Mouse (Mus musculus) gastrocnemius, adult 2 months (tissue): Measurements from ENCODE around the gene Plxna4. TPM values are rescaled to one million over a fixed set of nuclear protein-coding genes. Genes with fewer than 3 reads are reported as not detected.
A peak's percentile ranks its signal among the peaks of the same experiment; 100 is the strongest.

Source experiments
- DNase-seq: peaks from one replicate; pipeline ENCODE4 v3.0.0; 2022
- H3K27ac ChIP-seq: fragments of 200-600 bp; 2 replicates; pipeline ENCODE4 v1.8.1; 2022; ENCODE audit warnings: mild to moderate bottlenecking
- H3K4me3 ChIP-seq: fragments of 200-600 bp; 2 replicates; pipeline ENCODE4 v1.8.1; 2022; ENCODE audit warnings: mild to moderate bottlenecking, moderate library complexity
- CTCF ChIP-seq: fragments of 200-600 bp; IDR thresholded peaks from 2 replicates; pipeline ENCODE4 v1.8.1; 2022; ENCODE audit warnings: antibody characterized with exemption, mild to moderate bottlenecking, moderate library complexity
- intact Hi-C: fragments of 180-260 bp; cut with DNase I; formaldehyde crosslinking; loops from one replicate; pipeline ENCODE4 v1.15.1; 2025
- total RNA-seq, 2 experiments: library from RNA; stranded (reverse); gene quantifications; 2 replicates each; pipeline ENCODE4 v1.2.3; 2021

Plxna4 gene
- total RNA-seq, 2 experiments from 2014 or later, result 1.4 to 4.6 TPM

GRCm38 (mm10) chr6:32487121-32487520 is 100.9 kb downstream of the Plxna4 start:
- no peak for DNase-seq
- no peak for TF ChIP-seq CTCF

GRCm38 (mm10) chr6:32482469-32482868 is 105.5 kb downstream of the Plxna4 start:
- Histone ChIP-seq H3K27ac (no peak overlapping the region), H3K4me3 (no peak overlapping the region)
- DNase-seq, result no peak
- TF ChIP-seq CTCF, result no peak
- intact Hi-C loops, result no loop called here

More at GRCm38 (mm10) chr6:32487121-32487520, 100.9 kb downstream of the Plxna4 start:
- Histone ChIP-seq H3K4me3 (no peak overlapping the region), H3K27ac (no peak overlapping the region)
- intact Hi-C loops, result no loop called here

- DNase-seq, result no peak
- no peak for TF ChIP-seq CTCF
- H3K27ac ChIP-seq, result peak overlapping the region; percentile 91
- H3K4me3 ChIP-seq, result no peak overlapping the region
- intact Hi-C loops, result no loop called here
Observed at GRCm38 (mm10) chr6:32480741-32481140, 107.3 kb downstream of the Plxna4 start.

- Histone ChIP-seq H3K27ac (peak overlapping the region; percentile 91), H3K4me3 (peak overlapping the region; percentile 51)
- intact Hi-C loops, result loop anchor here (2.0 to 5.0 kb wide), 2 partner anchors 111 to 152 kb away; no protein-coding TSS in a partner anchor
- DNase-seq, result peak; percentile 61
- no peak for TF ChIP-seq CTCF
Observed at GRCm38 (mm10) chr6:32479765-32480164, 108.2 kb downstream of the Plxna4 start.

GRCm38 (mm10) chr6:32479193-32479758 is 108.7 kb downstream of the Plxna4 start:
- Histone ChIP-seq H3K4me3 (peak overlapping the region; percentile 51), H3K27ac (peak overlapping the region; percentile 91)
- intact Hi-C loops, result loop anchor here (2.0 to 5.0 kb wide), 2 partner anchors 112 to 152 kb away; no protein-coding TSS in a partner anchor
- TF ChIP-seq CTCF, result peak; percentile 76
- DNase-seq, result peak; percentile 88

GRCm38 (mm10) chr6:32475958-32476357 is 112.0 kb downstream of the Plxna4 start:
- Histone ChIP-seq H3K27ac (no peak overlapping the region), H3K4me3 (no peak overlapping the region)
- intact Hi-C loops, result loop anchor here (5.0 kb wide), 1 partner anchor 149 kb away; no protein-coding TSS in a partner anchor
- DNase-seq, result no peak
- TF ChIP-seq CTCF, result no peak

- no peak overlapping the region for H3K27ac ChIP-seq
- intact Hi-C loops, result no loop called here
- H3K4me3 ChIP-seq, result no peak overlapping the region
- no peak for DNase-seq
- TF ChIP-seq CTCF, result no peak
Observed at GRCm38 (mm10) chr6:32472062-32472461, 115.9 kb downstream of the Plxna4 start.

- intact Hi-C loops, result no loop called here
- Histone ChIP-seq H3K4me3 (no peak overlapping the region), H3K27ac (no peak overlapping the region)
- TF ChIP-seq CTCF, result no peak
- no peak for DNase-seq
Observed at GRCm38 (mm10) chr6:32471639-32472038, 116.4 kb downstream of the Plxna4 start.

- H3K4me3 ChIP-seq, result no peak overlapping the region
- TF ChIP-seq CTCF, result no peak
- H3K27ac ChIP-seq, result no peak overlapping the region
- intact Hi-C loops, result no loop called here
- DNase-seq, result no peak
Observed at GRCm38 (mm10) chr6:32469196-32469595, 118.8 kb downstream of the Plxna4 start.

GRCm38 (mm10) chr6:32465129-32465528 is 122.9 kb downstream of the Plxna4 start:
- Histone ChIP-seq H3K4me3 (no peak overlapping the region), H3K27ac (no peak overlapping the region)
- DNase-seq, result no peak
- intact Hi-C loops, result no loop called here
- no peak for TF ChIP-seq CTCF

GRCm38 (mm10) chr6:32464637-32465036 is 123.4 kb downstream of the Plxna4 start:
- Histone ChIP-seq H3K27ac (peak overlapping the region; percentile 38), H3K4me3 (no peak overlapping the region)
- no peak for DNase-seq
- TF ChIP-seq CTCF, result no peak
- intact Hi-C loops, result no loop called here

- intact Hi-C loops, result no loop called here
- TF ChIP-seq CTCF, result no peak
- no peak overlapping the region for H3K4me3 ChIP-seq
- H3K27ac ChIP-seq, result no peak overlapping the region
- peak; percentile 25 for DNase-seq
Observed at GRCm38 (mm10) chr6:32464046-32464445, 123.9 kb downstream of the Plxna4 start.

- peak overlapping the region; percentile 65 for H3K27ac ChIP-seq
- TF ChIP-seq CTCF, result no peak
- DNase-seq, result no peak
- intact Hi-C loops, result no loop called here
- peak overlapping the region; percentile 50 for H3K4me3 ChIP-seq
Observed at GRCm38 (mm10) chr6:32460400-32460799, 127.6 kb downstream of the Plxna4 start.

- H3K27ac ChIP-seq, result no peak overlapping the region
- H3K4me3 ChIP-seq, result no peak overlapping the region
- DNase-seq, result no peak
- intact Hi-C loops, result no loop called here
- no peak for TF ChIP-seq CTCF
Observed at GRCm38 (mm10) chr6:32456641-32457040, 131.4 kb downstream of the Plxna4 start.
